Mouse (Mus musculus): Measurements from ENCODE around the gene Smad5.

Gene Smad5

GRCm38 (mm10) chr13:56753192-56753951 is 50.6 kb downstream of the Smad5 start, which contains the start of gene Gm45623:
TSS of gene Gm45623 (minus strand) at chr13:56753827.
- in situ Hi-C loops (cut with MboI): no loop called here

GRCm38 (mm10) chr13:56755871-56756270 is 53.1 kb downstream of the Smad5 start:
- in situ Hi-C loops (cut with MboI): no loop called here

- in situ Hi-C loops (cut with MboI): no loop called here
Observed at GRCm38 (mm10) chr13:56757201-56757600, 54.4 kb downstream of the Smad5 start.

GRCm38 (mm10) chr13:56758492-56758891 is 55.7 kb downstream of the Smad5 start:
- in situ Hi-C loops (cut with MboI): no loop called here

- in situ Hi-C loops (cut with MboI): no loop called here
Observed at GRCm38 (mm10) chr13:56762446-56763229, 59.8 kb downstream of the Smad5 start.

GRCm38 (mm10) chr13:56765284-56766032 is 62.6 kb downstream of the Smad5 start:
- in situ Hi-C loops (cut with MboI): no loop called here

- in situ Hi-C loops (cut with MboI): no loop called here
Observed at GRCm38 (mm10) chr13:56766211-56766610, 63.4 kb downstream of the Smad5 start.

GRCm38 (mm10) chr13:56769431-56769830 is 66.6 kb downstream of the Smad5 start:
- in situ Hi-C loops (cut with MboI): no loop called here

- in situ Hi-C loops (cut with MboI): no loop called here
Observed at GRCm38 (mm10) chr13:56770136-56770578, 67.3 kb downstream of the Smad5 start.

GRCm38 (mm10) chr13:56770786-56771185 is 68.0 kb downstream of the Smad5 start:
- in situ Hi-C loops (cut with MboI): no loop called here

GRCm38 (mm10) chr13:56772592-56772991 is 69.8 kb downstream of the Smad5 start:
- in situ Hi-C loops (cut with MboI): no loop called here

GRCm38 (mm10) chr13:56773262-56773870 is 70.6 kb downstream of the Smad5 start:
- in situ Hi-C loops (cut with MboI): no loop called here

- in situ Hi-C loops (cut with MboI): no loop called here
Observed at GRCm38 (mm10) chr13:56774304-56774703, 71.5 kb downstream of the Smad5 start.

GRCm38 (mm10) chr13:56780746-56781469 is 78.1 kb downstream of the Smad5 start:
- in situ Hi-C loops (cut with MboI): no loop called here

- in situ Hi-C loops (cut with MboI): no loop called here
Observed at GRCm38 (mm10) chr13:56781697-56782096, 78.9 kb downstream of the Smad5 start.

- in situ Hi-C loops (cut with MboI): no loop called here
Observed at GRCm38 (mm10) chr13:56782621-56783020, 79.8 kb downstream of the Smad5 start.

GRCm38 (mm10) chr13:56790683-56791082 is 87.9 kb downstream of the Smad5 start:
- in situ Hi-C loops (cut with MboI): no loop called here
